Comparison of ENCODE assay signal across 9 mouse cellular contexts in genomic region chr1:62796038-62796647, GRCm38 (mm10).
DNase-seq lines count a peak whose midpoint lies in the region; ATAC-seq and TF ChIP-seq lines count a peak whose summit lies in the region.
"Had no signal": no experiment of that assay in that cellular context is flagged by ENCODE, and none has a peak within 500 bp of the region (broad histone marks: within the 10 kb centered on the region; RNA-seq: fewer than 3 reads in every experiment).

No protein-coding gene starts in this region.

- DNase-seq in heart, postnatal 25 days (ENCODE audit: low spot score) = no peak
- DNase-seq in thymus, adult 2 months = no peak
- no peak for DNase-seq in thymus, adult 18-20 months
- DNase-seq in thymus, postnatal 25 days = no peak
- DNase-seq in embryo, embryonic 10 days (ENCODE audit: low spot score) = no peak

- 50% methylated on average over 9 of the region's 9 CpGs for WGBS in heart, embryonic 11.5 days (ENCODE audit: insufficient replicate concordance)
- 68% methylated on average over 9 of the region's 9 CpGs for WGBS in thymus, adult 2 months
- 57% methylated on average over 9 of the region's 9 CpGs for WGBS in limb, embryonic 13.5 days
- 56% methylated on average over 9 of the region's 9 CpGs for WGBS in neural tube, embryonic 14.5 days

- TF ChIP-seq POLR2A in thymus, adult 2 months (IDR thresholded peaks at IDR 0.05; ENCODE audit: control insufficient read depth, extremely low read depth, insufficient read depth, low read length, poor library complexity) = no peak

- H3K4me2 ChIP-seq in heart, embryonic 11.5 days = peak overlapping the region; percentile 57
- peak overlapping the region; percentile 54 for H3K4me2 ChIP-seq in limb, embryonic 13.5 days (replicated peaks)
- H3K4me2 ChIP-seq in neural tube, embryonic 14.5 days (ENCODE audit: low read depth, low read length) = peak overlapping the region; percentile 33

- no peaks in the 10 kb centered on the region for H3K9me3 ChIP-seq in heart, embryonic 11.5 days (replicated peaks; ENCODE audit: control insufficient read depth, low read length)
- H3K9me3 ChIP-seq in limb, embryonic 13.5 days = no peaks in the 10 kb centered on the region
- no peaks in the 10 kb centered on the region for H3K9me3 ChIP-seq in neural tube, embryonic 14.5 days (ENCODE audit: control insufficient read depth, low read length)
- H3K9me3 ChIP-seq: G1E had no signal

- no peak overlapping the region for H3K27ac ChIP-seq in heart, embryonic 11.5 days (ENCODE audit: low read depth, low read length)
- no peak overlapping the region for H3K27ac ChIP-seq in thymus, adult 2 months (ENCODE audit: control insufficient read depth, insufficient read depth, low read length)
- H3K27ac ChIP-seq in limb, embryonic 13.5 days = no peak overlapping the region
- no peak overlapping the region for H3K27ac ChIP-seq in neural tube, embryonic 14.5 days (ENCODE audit: low read depth, low read length)

- peaks cover 9% of the 10 kb centered on the region; the same call in 1 of the 2 replicates for H3K4me1 ChIP-seq in heart, embryonic 11.5 days (ENCODE audit: control insufficient read depth, insufficient read depth, low read length)
- H3K4me1 ChIP-seq in thymus, adult 2 months (replicated peaks; ENCODE audit: control insufficient read depth, insufficient read depth, low read length) = peaks cover 4% of the 10 kb centered on the region; the same call in 1 of the 2 replicates
- H3K4me1 ChIP-seq in limb, embryonic 13.5 days = peaks cover 33% of the 10 kb centered on the region
- peaks cover 11% of the 10 kb centered on the region; the same call in 1 of the 2 replicates for H3K4me1 ChIP-seq in neural tube, embryonic 14.5 days (ENCODE audit: control insufficient read depth, insufficient read depth, low read length)

- ATAC-seq in heart, embryonic 11.5 days (replicated peaks; ENCODE audit: insufficient number of reproducible peaks, low FRiP score, low TSS enrichment) = peak; percentile 68; the same call in 1 of the 2 replicates
- peak; percentile 63 for ATAC-seq in limb, embryonic 13.5 days (ENCODE audit: low FRiP score, low read depth)
- ATAC-seq in neural tube, embryonic 14.5 days (ENCODE audit: low read depth) = 0 out of 2 replicates have a peak, but pooled peaks have one; percentile 28

- peak overlapping the region; percentile 70 for H3K9ac ChIP-seq in heart, embryonic 11.5 days (ENCODE audit: low read depth, low read length)
- H3K9ac ChIP-seq in limb, embryonic 13.5 days = no peak overlapping the region
- no peak overlapping the region for H3K9ac ChIP-seq in neural tube, embryonic 14.5 days (replicated peaks; ENCODE audit: low read depth, low read length)

- H3K27me3 ChIP-seq in heart, embryonic 11.5 days (ENCODE audit: control insufficient read depth, insufficient read depth, low read length) = no peaks in the 10 kb centered on the region
- no peaks in the 10 kb centered on the region for H3K27me3 ChIP-seq in thymus, adult 2 months (ENCODE audit: control insufficient read depth, insufficient read depth, low read length)
- H3K27me3 ChIP-seq in limb, embryonic 13.5 days = no peaks in the 10 kb centered on the region
- no peaks in the 10 kb centered on the region for H3K27me3 ChIP-seq in neural tube, embryonic 14.5 days (ENCODE audit: control insufficient read depth, insufficient read depth, low read length)

- no peaks in the 10 kb centered on the region for H3K36me3 ChIP-seq in heart, embryonic 11.5 days (ENCODE audit: control insufficient read depth, insufficient read depth, low read length)
- no peaks in the 10 kb centered on the region for H3K36me3 ChIP-seq in thymus, adult 2 months (ENCODE audit: control insufficient read depth, insufficient read depth, low read length)
- H3K36me3 ChIP-seq in limb, embryonic 13.5 days = peaks cover 4% of the 10 kb centered on the region; the same call in 1 of the 2 replicates
- no peaks in the 10 kb centered on the region for H3K36me3 ChIP-seq in neural tube, embryonic 14.5 days (ENCODE audit: control insufficient read depth, insufficient read depth, low read length)
- H3K36me3 ChIP-seq: G1E had no signal

- peak overlapping the region; percentile 41 for H3K4me3 ChIP-seq in heart, embryonic 11.5 days (ENCODE audit: low read depth, low read length)
- H3K4me3 ChIP-seq in thymus, adult 2 months (ENCODE audit: control insufficient read depth, insufficient read depth, low read length) = peak overlapping the region; percentile 43; the same call in 1 of the 2 replicates
- H3K4me3 ChIP-seq in limb, embryonic 13.5 days = peak overlapping the region; percentile 25; the same call in 1 of the 2 replicates
- H3K4me3 ChIP-seq in neural tube, embryonic 14.5 days (ENCODE audit: low read depth, low read length) = no peak overlapping the region

- intact Hi-C loops in heart, postnatal 25 days (cut with DNase I) = no loop called here

- no peak for TF ChIP-seq CTCF in thymus, adult 2 months (IDR thresholded peaks at IDR 0.05; ENCODE audit: borderline replicate concordance, control insufficient read depth, extremely low read depth, insufficient read depth, low read length, poor library complexity)
